Mouse (Mus musculus) B cell, adult 62 days (primary cell): ENCODE results near the gene AL731706.2. TPM values are rescaled to one million over a fixed set of nuclear protein-coding genes. Genes with fewer than 3 reads are reported as not detected.

Experiments used
- total RNA-seq: library from RNA; stranded (reverse); gene quantifications from 4 replicates; pipeline ENCODE4 v1.2.4, GENCODE M21; 2023

AL731706.2 gene
- total RNA-seq: 14.3 to 25.2 TPM in 2 of 4 replicates, not detected in the others

GRCm38 (mm10) chr2:136885579-136885978 lies at the start of gene AL731706.2:
Gene AL731706.2 (minus strand): TSS chr2:136885679.

DNA sequence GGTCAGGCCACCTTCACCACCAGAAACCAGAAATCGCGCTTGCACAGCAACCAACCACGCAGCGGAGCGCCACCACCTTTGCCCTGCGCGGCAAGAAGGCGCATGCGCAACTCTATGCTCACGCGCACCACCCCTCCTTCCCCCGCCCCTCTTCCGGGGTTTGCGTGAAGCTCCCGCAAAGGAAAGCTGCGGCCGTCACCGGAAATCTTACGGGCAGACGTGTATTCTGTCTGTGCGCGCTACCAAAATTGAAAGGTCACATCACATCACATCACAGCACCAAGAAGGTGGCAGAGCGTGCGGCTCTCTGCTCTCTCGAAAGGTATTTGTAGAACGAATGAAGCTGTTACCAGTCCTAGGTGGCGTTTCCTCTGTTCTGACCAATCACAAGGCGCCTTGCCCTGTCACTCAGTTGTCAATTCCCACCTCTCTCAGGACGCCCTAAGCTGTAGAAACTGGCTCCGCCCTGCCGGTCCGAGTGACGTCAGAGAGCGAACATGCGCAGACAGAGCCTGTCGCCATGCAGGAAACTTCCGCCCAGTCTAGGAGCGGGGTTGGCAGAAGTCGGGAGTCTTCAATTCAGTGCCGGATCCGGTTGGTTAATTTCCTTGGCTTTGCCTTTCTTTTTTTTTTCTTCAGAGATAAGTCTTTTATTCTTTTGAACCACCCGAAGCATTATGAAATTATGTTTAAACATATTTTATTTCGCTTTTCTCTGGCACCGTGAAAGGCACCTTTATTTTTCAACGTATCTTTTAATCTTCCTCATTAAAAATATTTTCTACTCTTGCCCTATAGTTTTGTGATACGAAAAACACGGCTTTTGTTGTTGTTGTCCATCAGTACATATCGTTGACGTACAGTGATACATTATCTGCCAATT lies 5.8 kb upstream of the AL731706.2 start, which contains the start of the genes Slx4ip, AL731706.1 and Mkks:
Gene Slx4ip (plus strand): TSS at position 151 of the 883 bp plus-strand sequence.
Gene AL731706.1 (minus strand): TSS at position 322 of the 883 bp plus-strand sequence.
Gene Mkks (minus strand): TSS at position 322 of the 883 bp plus-strand sequence.

Other genes starting within 250 kb of the AL731706.2 start
- gene Snap25, start 172.2 kb downstream of the AL731706.2 start, total RNA-seq: not detected in 4 replicates
- 7.5 to 10.1 TPM (median 9.2 TPM) in 4 replicates for gene Slx4ip, start 5.5 kb upstream of the AL731706.2 start, total RNA-seq
- gene AL731706.1, start 5.7 kb upstream of the AL731706.2 start, total RNA-seq: 7.0 to 8.5 TPM (median 7.3 TPM) in 4 replicates
- 4.2 to 9.2 TPM (median 6.6 TPM) in 4 replicates for gene Mkks, start 5.7 kb upstream of the AL731706.2 start, total RNA-seq
- 0.13 TPM in 1 of 4 replicates, not detected in the others for gene Jag1, start 231.0 kb upstream of the AL731706.2 start, total RNA-seq